Mouse (Mus musculus): ENCODE measurements at regions not wholly inside any gene's neighbourhood (a gene's known extent, or its start where the extent isn't known, plus 50 kb on each side); places are given as distances from the start of the nearest gene placed in this dataset.
"Not testable (repeated sequence)": the region's sequence is repeated elsewhere in the genome, so short reads cannot be mapped to it uniquely, and the experiment has no call there.

DNA sequence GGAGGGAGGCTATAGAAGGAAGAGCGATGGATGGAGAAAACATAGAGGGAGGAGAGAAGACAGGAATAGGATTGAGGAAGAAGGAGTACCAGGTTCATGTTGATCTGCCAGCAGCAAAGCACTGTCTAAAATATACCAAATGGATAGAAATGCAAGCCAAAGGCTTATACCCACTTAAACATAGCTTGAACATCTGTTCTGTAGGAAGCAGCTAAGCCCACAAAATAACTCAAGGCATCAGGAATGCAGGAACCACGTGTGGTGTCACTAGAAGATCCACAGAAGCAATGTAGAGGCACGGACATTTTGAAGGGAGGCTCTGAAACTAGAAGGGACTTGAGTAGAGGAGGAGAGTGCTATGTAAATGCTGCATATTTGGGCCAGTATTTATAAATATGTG lies 78.9 kb downstream of the Smgc start:
- DNase-seq, result no peak

DNA sequence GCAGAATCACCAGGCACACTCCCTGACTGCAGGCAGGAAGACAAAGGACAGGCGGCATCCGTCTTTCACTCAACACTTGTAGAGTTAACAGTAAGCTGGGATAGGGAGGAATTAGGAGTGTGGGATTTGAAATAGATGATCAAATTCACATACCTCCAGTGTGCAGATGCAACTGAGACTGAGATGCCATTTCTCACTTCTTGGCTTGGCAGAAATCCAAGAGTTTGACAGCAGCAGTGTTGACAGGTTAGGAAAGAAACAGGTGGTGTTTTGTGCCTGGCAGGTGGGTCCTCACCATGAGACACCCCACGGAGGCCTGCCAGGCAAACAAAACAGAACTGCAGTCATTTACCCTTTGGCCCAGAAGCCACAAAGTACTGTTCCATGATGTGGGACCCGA lies 79.8 kb downstream of the Smgc start:
- no peak for DNase-seq

- no peak for DNase-seq
Observed at GRCm38 (mm10) chr15:91924542-91924941, 86.5 kb downstream of the Smgc start.

DNA sequence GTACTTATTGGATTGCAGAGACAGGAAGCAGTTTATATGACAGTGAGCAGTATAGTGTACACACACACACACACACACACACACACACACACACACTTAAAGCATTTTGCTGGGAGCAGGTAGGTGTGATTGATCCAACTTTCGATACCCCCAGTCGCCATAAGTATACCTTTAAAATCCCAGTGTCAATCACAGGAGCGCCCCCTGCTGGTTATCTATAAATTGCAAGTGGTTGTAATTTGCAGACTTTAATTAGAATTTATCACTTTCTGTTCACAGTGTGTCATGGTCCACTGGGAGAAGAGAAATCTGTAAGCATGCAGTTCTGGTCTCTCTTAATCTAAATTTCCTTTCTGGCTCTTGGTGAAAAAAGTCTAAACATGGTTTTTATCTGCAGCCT lies 89.4 kb downstream of the Smgc start:
- no peak for DNase-seq

GRCm38 (mm10) chr15:91928511-91928910 lies 90.4 kb downstream of the Smgc start:
- no peak for DNase-seq

DNA sequence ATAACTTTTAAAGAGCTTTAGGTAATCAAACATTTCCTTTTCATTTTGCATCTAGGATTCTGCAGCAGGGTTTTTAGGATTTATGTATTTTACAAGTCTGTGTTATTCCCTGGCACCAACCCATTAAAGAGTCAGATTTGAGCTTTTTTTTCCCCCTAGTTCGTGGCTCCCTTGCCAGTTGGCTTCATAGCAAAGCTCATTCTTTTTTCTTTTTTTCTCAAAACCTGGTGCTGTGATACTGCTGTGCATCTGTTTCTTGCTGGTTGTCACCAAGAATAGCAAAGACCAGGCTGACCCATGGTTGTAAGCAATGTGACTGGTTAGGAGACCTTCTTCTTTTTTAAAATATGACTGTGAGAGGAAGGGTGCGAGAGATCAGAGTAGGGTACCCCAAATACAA lies 93.7 kb upstream of the Cntn1 start:
- DNase-seq, result no peak

- no peak for DNase-seq
Observed at GRCm38 (mm10) chr15:91965172-91965571, 85.8 kb upstream of the Cntn1 start.

GRCm38 (mm10) chr15:91969378-91969777 lies 81.6 kb upstream of the Cntn1 start:
- DNase-seq, result peak; percentile 12

- no peak for DNase-seq
Observed at GRCm38 (mm10) chr15:91971411-91971810, 79.6 kb upstream of the Cntn1 start.

- no peak for DNase-seq
Observed at GRCm38 (mm10) chr15:91971846-91972245, 79.1 kb upstream of the Cntn1 start.

DNA sequence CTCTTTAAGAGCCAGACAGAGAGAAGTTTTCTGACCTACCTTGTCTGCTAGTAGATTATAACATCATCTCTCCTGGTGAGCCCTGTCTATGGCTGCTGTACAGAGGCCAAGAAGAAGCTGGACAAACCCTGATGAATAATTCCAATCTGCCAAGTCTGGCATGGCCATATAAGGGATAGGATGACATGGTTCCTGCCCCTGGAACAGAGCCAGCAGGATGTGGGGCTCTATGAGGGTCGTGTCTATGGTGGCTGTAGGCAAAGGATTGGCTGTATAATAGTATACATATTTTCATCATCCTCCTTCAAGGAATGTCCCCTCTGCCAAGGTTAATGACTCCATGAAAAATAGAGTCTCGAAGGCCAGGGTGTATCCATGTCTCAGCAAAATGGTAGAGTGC lies 75.4 kb upstream of the Cntn1 start:
- no peak for DNase-seq

- DNase-seq, result not testable (repeated sequence)
Observed at GRCm38 (mm10) chr15:91983186-91983585, 67.8 kb upstream of the Cntn1 start.

DNA sequence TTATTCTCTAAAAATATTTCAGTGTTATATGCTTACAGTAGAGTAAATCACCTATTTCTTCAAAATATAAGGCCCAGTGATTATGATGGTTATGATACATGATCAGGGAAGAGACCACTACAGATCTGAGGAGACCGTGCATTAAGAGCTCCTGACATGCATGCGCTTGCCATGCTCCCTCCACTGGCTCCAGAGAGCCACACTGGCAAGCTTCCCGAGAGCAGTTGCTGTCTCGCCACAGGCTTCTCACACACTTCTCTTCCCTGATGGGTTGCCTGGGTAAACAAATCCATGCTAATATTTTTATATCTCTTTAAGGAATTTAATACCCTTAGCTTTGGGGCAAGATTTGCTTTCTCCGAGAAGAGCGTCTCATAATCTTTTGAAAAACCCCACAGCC lies 50.9 kb upstream of the Cntn1 start:
- DNase-seq, result no peak
